Mouse (Mus musculus) forebrain, embryonic 12.5 days (tissue): ENCODE measurements at regions not wholly inside any gene's neighbourhood (a gene's known extent, or its start where the extent isn't known, plus 50 kb on each side); places are given as distances from the start of the nearest gene placed in this dataset.

Experiments
- ATAC-seq: fragments of 200-750 bp; cut with Nextera tagmentation; 2 replicates; pipeline ENCODE4 v1.8.0; 2017; ENCODE audit warnings: moderate TSS enrichment; ENCODE audit not compliant: low FRiP score
- H3K27ac ChIP-seq: fragments of 300-500 bp; sonication (generic); 2 replicates; pipeline ENCODE4 v1.5.1; 2016; ENCODE audit warnings: mild to moderate bottlenecking
- H3K27me3 ChIP-seq: fragments of 300-500 bp; sonication (generic); 2 replicates; pipeline ENCODE4 v1.6.1; 2016; ENCODE audit warnings: mild to moderate bottlenecking
- H3K36me3 ChIP-seq: fragments of 300-500 bp; sonication (generic); replicated peaks from 2 replicates; pipeline ENCODE4 v1.6.1; 2016; ENCODE audit warnings: mild to moderate bottlenecking
- H3K4me1 ChIP-seq: fragments of 300-500 bp; sonication (generic); 2 replicates; pipeline ENCODE4 v1.6.1; 2016
- H3K4me2 ChIP-seq: fragments of 300-500 bp; sonication (generic); 2 replicates; pipeline ENCODE4 v1.6.1; 2016; ENCODE audit warnings: mild to moderate bottlenecking, moderate library complexity
- H3K4me3 ChIP-seq: fragments of 300-500 bp; sonication (generic); replicated peaks from 2 replicates; pipeline ENCODE4 v1.5.1; 2016; ENCODE audit warnings: mild to moderate bottlenecking
- H3K9ac ChIP-seq: fragments of 300-500 bp; sonication (generic); 2 replicates; pipeline ENCODE4 v1.6.1; 2016; ENCODE audit warnings: mild to moderate bottlenecking
- H3K9me3 ChIP-seq: fragments of 300-500 bp; sonication (generic); 2 replicates; pipeline ENCODE4 v1.6.1; 2016
- WGBS: fragments of 180-500 bp; shearing (Covaris S2); methylation state at CpG from one replicate; pipeline ENCODE4 v1.1.7; 2016; 5-methylcytosine and 5-hydroxymethylcytosine counted together

DNA sequence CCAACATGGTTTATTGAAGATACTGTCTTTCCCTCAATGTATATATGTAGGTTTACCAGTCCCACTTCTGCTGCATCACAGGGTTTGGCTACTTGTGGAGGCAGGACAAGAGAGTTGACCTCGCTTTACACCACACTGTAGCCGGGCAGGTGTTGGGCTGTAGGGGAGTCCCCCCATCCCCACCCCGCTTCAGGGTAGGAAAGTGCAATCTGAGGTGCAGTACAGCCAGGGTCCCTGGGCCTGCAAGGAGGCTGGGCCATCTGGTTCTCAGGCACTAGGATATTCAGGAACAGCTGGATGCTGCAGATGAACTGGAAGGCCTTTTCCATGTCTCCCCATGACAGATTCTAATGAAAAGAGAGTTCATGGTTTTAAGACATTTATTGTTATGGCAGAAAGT lies 142.0 kb downstream of the Sis start:
- no peak overlapping the region for H3K4me2 ChIP-seq
- H3K9me3 ChIP-seq, result no peaks in the 10 kb centered on the region
- H3K36me3 ChIP-seq, result no peaks in the 10 kb centered on the region
- no peaks in the 10 kb centered on the region for H3K27me3 ChIP-seq
- H3K9ac ChIP-seq, result no peak overlapping the region
- no peaks in the 10 kb centered on the region for H3K4me1 ChIP-seq
- WGBS, result 77% methylated on average over 3 of the region's 3 CpGs
- no peak overlapping the region for H3K4me3 ChIP-seq
- H3K27ac ChIP-seq, result no peak overlapping the region
- no peak for ATAC-seq

DNA sequence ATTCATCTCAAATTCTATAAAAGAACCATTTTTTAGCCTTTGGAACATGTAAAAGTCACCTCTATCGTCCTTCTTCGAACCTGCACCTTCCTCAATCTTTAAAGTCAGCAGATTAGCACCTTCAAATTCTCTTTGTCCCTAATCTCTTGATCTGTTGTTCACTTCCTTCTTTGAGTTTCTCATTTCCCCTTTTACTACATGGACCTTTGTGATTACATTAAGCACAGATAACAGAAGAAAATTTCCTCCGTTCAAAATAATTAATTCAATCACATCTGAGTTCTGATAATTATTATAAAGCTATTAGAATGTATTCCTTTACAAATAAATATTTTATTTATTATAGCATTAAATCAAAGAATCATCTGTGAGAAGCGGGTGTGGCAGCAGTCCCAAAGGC lies 144.5 kb downstream of the Sis start:
- 69% methylated on average over 4 of the region's 4 CpGs for WGBS
- Histone ChIP-seq H3K36me3 (no peaks in the 10 kb centered on the region), H3K4me2 (no peak overlapping the region), H3K4me3 (no peak overlapping the region), H3K4me1 (no peaks in the 10 kb centered on the region), H3K9ac (no peak overlapping the region), H3K27me3 (no peaks in the 10 kb centered on the region), H3K9me3 (no peaks in the 10 kb centered on the region), H3K27ac (no peak overlapping the region)
- no peak for ATAC-seq

DNA sequence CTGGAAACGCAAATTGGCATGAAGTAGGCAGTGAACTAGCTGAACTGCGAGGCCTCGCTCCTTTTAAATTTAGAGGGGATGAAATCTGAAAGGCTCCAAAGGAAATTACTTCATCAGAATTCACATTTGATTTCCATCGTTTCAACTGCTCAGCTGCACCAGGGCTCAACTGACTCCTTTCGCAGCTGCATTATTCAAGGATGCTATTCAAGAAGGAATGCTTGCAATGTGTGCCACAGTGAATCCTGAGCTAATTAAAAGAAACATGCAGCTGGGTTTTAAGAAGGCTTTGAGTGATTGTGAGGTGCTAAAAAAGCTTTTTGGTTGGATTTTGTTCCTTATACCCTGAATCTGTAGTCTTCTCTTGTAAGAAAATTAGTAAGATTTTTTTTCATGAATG lies 177.1 kb downstream of the Sis start:
- H3K27ac ChIP-seq, result no peak overlapping the region
- 6% methylated on average over 5 of the region's 5 CpGs for WGBS
- no peaks in the 10 kb centered on the region for H3K27me3 ChIP-seq
- no peak overlapping the region for H3K9ac ChIP-seq
- H3K4me1 ChIP-seq, result peaks cover 4% of the 10 kb centered on the region
- H3K4me2 ChIP-seq, result no peak overlapping the region
- H3K4me3 ChIP-seq, result no peak overlapping the region
- H3K36me3 ChIP-seq, result no peaks in the 10 kb centered on the region
- H3K9me3 ChIP-seq, result no peaks in the 10 kb centered on the region
- ATAC-seq, result peak; percentile 87
